Mouse (Mus musculus) testis, adult 2 months (tissue): ENCODE results near the gene Cracr2b.

ENCODE experiments used
- CTCF ChIP-seq: fragments of 200-500 bp; IDR thresholded peaks from 2 replicates; pipeline ENCODE4 v1.5.1; 2012; ENCODE audit warnings: low read depth, mild to moderate bottlenecking, inconsistent platforms, low read length, moderate library complexity; ENCODE audit not compliant: control insufficient read depth, insufficient read depth, insufficient replicate concordance
- POLR2A ChIP-seq: fragments of 200-500 bp; IDR thresholded peaks from 2 replicates; pipeline ENCODE4 v1.6.1; 2012; ENCODE audit warnings: low read depth, mild to moderate bottlenecking, inconsistent platforms, low read length, moderate library complexity; ENCODE audit not compliant: control insufficient read depth

GRCm38 (mm10) chr7:141475011-141475804 is 14.3 kb downstream of the Cracr2b start, which contains the start of the genes Polr2l and Tspan4:
- TF ChIP-seq CTCF = no peak
- peak; percentile 73 for TF ChIP-seq POLR2A
